Mouse (Mus musculus): ENCODE measurements around the gene Xylb.
"Not testable (repeated sequence)": the region's sequence is repeated elsewhere in the genome, so short reads cannot be mapped to it uniquely, and the experiment has no call there.

DNA sequence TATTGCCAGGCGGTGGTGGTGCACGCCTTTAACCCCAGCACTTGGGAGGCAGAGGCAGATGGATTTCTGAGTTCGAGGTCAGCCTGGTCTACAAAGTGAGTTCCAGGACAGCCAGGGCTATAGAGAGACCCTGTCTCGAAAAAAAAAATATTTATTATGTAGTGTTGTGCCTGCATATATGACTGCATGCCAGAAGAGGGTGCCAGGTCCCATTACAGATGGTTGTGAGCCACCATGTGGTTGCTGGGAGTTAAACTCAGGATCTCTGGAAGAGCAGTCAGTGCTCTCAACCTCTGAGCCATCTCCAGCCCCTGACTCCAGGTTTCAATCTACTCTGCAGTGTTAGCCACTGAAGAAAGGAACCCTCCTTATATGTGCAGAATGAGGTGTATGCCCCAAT is 13.6 kb downstream of the Xylb start:
- TF ChIP-seq CTCF (conservative IDR thresholded peaks at IDR 0.05; ENCODE audit: insufficient read depth, insufficient read length, low read depth, low read length): 0 out of 2 replicates have a peak, but pooled peaks have one; percentile 13
- not testable (repeated sequence) for TF ChIP-seq POLR2A (IDR thresholded peaks at IDR 0.05; ENCODE audit: low read depth, low read length)
